Comparison of ENCODE assay signal across 11 mouse cellular contexts in genomic region chr16:34236898-34237611, GRCm38 (mm10).
A peak's percentile ranks its signal among the peaks of the same experiment; 100 is the strongest.
DNase-seq lines count a peak whose midpoint lies in the region; ATAC-seq and TF ChIP-seq lines count a peak whose summit lies in the region.
"Had no signal": no experiment of that assay in that cellular context is flagged by ENCODE, and none has a peak within 500 bp of the region (broad histone marks: within the 10 kb centered on the region; RNA-seq: fewer than 3 reads in every experiment).

No protein-coding gene starts in this region.

- no peaks in the 10 kb centered on the region for H3K9me3 ChIP-seq in lung, postnatal 0 days (ENCODE audit: low read length)
- no peaks in the 10 kb centered on the region for H3K9me3 ChIP-seq in hindbrain, embryonic 16.5 days (ENCODE audit: control insufficient read depth, low read length)
- H3K9me3 ChIP-seq: forebrain, embryonic 12.5 days; kidney, embryonic 15.5 days had no signal

- no peak for TF ChIP-seq CTCF in lung, postnatal 0 days (IDR thresholded peaks at IDR 0.05)
- no peak for TF ChIP-seq CTCF in lung, adult 2 months (IDR thresholded peaks at IDR 0.05; ENCODE audit: insufficient read depth, low read length)

- TF ChIP-seq POLR2A in lung, adult 2 months (IDR thresholded peaks at IDR 0.05; ENCODE audit: borderline replicate concordance, extremely low read depth, low read depth, low read length), result no peak

- peak; percentile 71 for TF ChIP-seq EP300 in lung, postnatal 0 days (IDR thresholded peaks at IDR 0.05)

- H3K4me3 ChIP-seq in lung, postnatal 0 days (ENCODE audit: low read depth, low read length), result no peak overlapping the region
- no peak overlapping the region for H3K4me3 ChIP-seq in lung, adult 2 months (replicated peaks; ENCODE audit: extremely low read depth, low read depth, low read length)
- H3K4me3 ChIP-seq in hindbrain, embryonic 16.5 days (ENCODE audit: low read length), result no peak overlapping the region
- H3K4me3 ChIP-seq: forebrain, embryonic 12.5 days; kidney, embryonic 15.5 days had no signal

- no peaks in the 10 kb centered on the region for H3K36me3 ChIP-seq in lung, postnatal 0 days (ENCODE audit: insufficient read depth, low read length)
- peaks cover 7% of the 10 kb centered on the region; the same call in 1 of the 2 replicates for H3K36me3 ChIP-seq in hindbrain, embryonic 16.5 days (ENCODE audit: control insufficient read depth, insufficient read depth, low read length)

- intact Hi-C loops in heart, postnatal 36 days (cut with DNase I), result no loop called here

- WGBS in lung, postnatal 0 days, result 54% methylated on average over 12 of the region's 12 CpGs
- 62% methylated on average over 12 of the region's 12 CpGs for WGBS in lung, adult 2 months
- WGBS in hindbrain, embryonic 16.5 days, result 69% methylated on average over 12 of the region's 12 CpGs

- H3K9ac ChIP-seq in lung, postnatal 0 days (replicated peaks; ENCODE audit: low read depth), result no peak overlapping the region
- H3K9ac ChIP-seq in hindbrain, embryonic 16.5 days (ENCODE audit: low read depth, low read length), result no peak overlapping the region
- H3K9ac ChIP-seq: forebrain, embryonic 12.5 days; kidney, embryonic 15.5 days; liver, embryonic 14.5 days had no signal

- H3K27me3 ChIP-seq in lung, postnatal 0 days (replicated peaks; ENCODE audit: insufficient read depth, low read length), result no peaks in the 10 kb centered on the region
- no peaks in the 10 kb centered on the region for H3K27me3 ChIP-seq in hindbrain, embryonic 16.5 days (replicated peaks; ENCODE audit: control insufficient read depth, insufficient read depth, low read length)
- H3K27me3 ChIP-seq: forebrain, embryonic 12.5 days; kidney, embryonic 15.5 days had no signal

- H3K27ac ChIP-seq in lung, postnatal 0 days (ENCODE audit: low read length), result 0 out of 2 replicates have a peak overlapping the region, but pooled peaks have one; percentile 2
- H3K27ac ChIP-seq in hindbrain, embryonic 16.5 days (ENCODE audit: low read depth, low read length), result no peak overlapping the region
- H3K27ac ChIP-seq: forebrain, embryonic 12.5 days; kidney, embryonic 15.5 days; liver, embryonic 14.5 days had no signal

- H3K4me2 ChIP-seq in lung, postnatal 0 days (replicated peaks; ENCODE audit: low read depth, low read length), result no peak overlapping the region
- H3K4me2 ChIP-seq in hindbrain, embryonic 16.5 days (ENCODE audit: low read length), result no peak overlapping the region
- H3K4me2 ChIP-seq: forebrain, embryonic 12.5 days; kidney, embryonic 15.5 days had no signal

- peak; percentile 56; the same call in 1 of the 2 replicates for ATAC-seq in lung, postnatal 0 days
- ATAC-seq in hindbrain, embryonic 16.5 days, result no peak; the same call in 1 of the 2 replicates

- DNase-seq in lung, postnatal 0 days (ENCODE audit: low spot score), result peak; percentile 73
- DNase-seq in lung, adult 2 months, result no peak
- peak; percentile 65 for DNase-seq in cerebellum, adult 9-10 months
- DNase-seq in heart, postnatal 36 days, result peak; percentile 17 to 42
- peak; percentile 54 for DNase-seq in skeletal muscle tissue, adult 2 months (ENCODE audit: low read depth, low spot score)
- DNase-seq in kidney, adult 8-10 months, result no peak
- no peak for DNase-seq in embryo, embryonic 10 days (ENCODE audit: low spot score)

- H3K4me1 ChIP-seq in lung, postnatal 0 days (ENCODE audit: insufficient read depth, low read depth, low read length), result no peaks in the 10 kb centered on the region
- H3K4me1 ChIP-seq in lung, adult 2 months (ENCODE audit: control insufficient read depth, insufficient read depth, low read length), result no peaks in the 10 kb centered on the region
- no peaks in the 10 kb centered on the region for H3K4me1 ChIP-seq in hindbrain, embryonic 16.5 days (ENCODE audit: control insufficient read depth, insufficient read depth, low read depth, low read length)

Comparison
In these comparisons a context has a peak if more than half of its experiments do, and no peak if none do; other contexts are left out.
1. DNase-seq: peak in lung, postnatal 0 days (single experiment), cerebellum, adult 9-10 months (single experiment), heart, postnatal 36 days (2 of 2) and skeletal muscle tissue, adult 2 months (single experiment); none in lung, adult 2 months (single experiment), kidney, adult 8-10 months (0 of 2) and embryo, embryonic 10 days (single experiment).